ENCODE assay signal across 34 mouse cellular contexts in the genomic region with DNA sequence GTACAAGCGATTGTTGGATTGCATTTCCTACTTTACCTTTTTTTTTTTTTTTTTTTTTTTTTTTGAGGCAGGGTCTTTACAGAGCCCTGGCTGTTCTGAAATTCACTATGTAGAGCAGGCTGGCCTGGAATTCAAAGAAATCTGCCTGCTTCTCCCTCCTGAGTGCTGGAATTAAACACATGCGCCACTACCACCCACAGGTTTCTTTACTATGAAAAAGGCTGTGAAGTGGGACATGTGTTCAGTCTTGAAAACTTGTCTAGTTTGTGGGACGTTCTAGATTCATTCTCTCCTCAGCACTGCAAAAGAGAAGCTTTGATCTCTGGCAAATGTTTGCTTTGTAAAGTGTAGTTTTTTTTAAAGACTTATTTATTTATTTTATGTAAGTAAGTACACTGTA. TPM values are rescaled to one million over a fixed set of nuclear protein-coding genes. Genes with fewer than 3 reads are reported as not detected.
"Had no signal": no experiment of that assay in that cellular context is flagged by ENCODE, and none has a peak within 500 bp of the region (broad histone marks: within the 10 kb centered on the region; RNA-seq: fewer than 3 reads in every experiment).

No protein-coding gene starts in this region.

- DNase-seq: gastrocnemius, adult 2 months; gastrocnemius, postnatal 10 days; gastrocnemius, postnatal 25 days; heart, adult 18-20 months; heart, postnatal 10 days; heart, postnatal 4 days; kidney, adult 18-20 months; kidney, adult 8-10 months; kidney, postnatal 10 days; kidney, postnatal 25 days; kidney, postnatal 4 days; liver; liver, embryonic 13.5 days had no signal

- H3K4me1 ChIP-seq: intestine, embryonic 15.5 days had no signal

- H3K4me3 ChIP-seq: gastrocnemius, adult 2 months; heart, embryonic 10.5 days; heart, embryonic 12.5 days; hindbrain, embryonic 10.5 days; hindbrain, embryonic 12.5 days; hindbrain, embryonic 15.5 days; intestine, embryonic 15.5 days; layer of hippocampus, adult 2 months; left cerebral cortex, adult 2 months; limb, embryonic 10.5 days; limb, embryonic 12.5 days; liver, embryonic 13.5 days had no signal

- ATAC-seq: hindbrain, postnatal 0 days; intestine, embryonic 15.5 days; intestine, postnatal 0 days had no signal

- H3K9ac ChIP-seq: heart, embryonic 12.5 days; hindbrain, embryonic 12.5 days; hindbrain, embryonic 15.5 days; intestine, embryonic 15.5 days; limb, embryonic 12.5 days; liver, embryonic 13.5 days had no signal

- H3K9me3 ChIP-seq: heart, embryonic 10.5 days; heart, embryonic 12.5 days; hindbrain, embryonic 10.5 days; hindbrain, embryonic 12.5 days; hindbrain, embryonic 15.5 days; intestine, embryonic 15.5 days; limb, embryonic 10.5 days; limb, embryonic 12.5 days; liver, embryonic 13.5 days had no signal

- H3K27me3 ChIP-seq: heart, embryonic 12.5 days; hindbrain, embryonic 12.5 days; hindbrain, embryonic 15.5 days; intestine, embryonic 15.5 days; limb, embryonic 12.5 days; liver, embryonic 13.5 days had no signal

- H3K27ac ChIP-seq: gastrocnemius, adult 2 months; heart, embryonic 10.5 days; hindbrain, embryonic 10.5 days; hindbrain, embryonic 12.5 days; hindbrain, embryonic 15.5 days; hindbrain, postnatal 0 days; intestine, embryonic 15.5 days; layer of hippocampus, adult 2 months; left cerebral cortex, adult 2 months; limb, embryonic 10.5 days; limb, embryonic 12.5 days; liver, embryonic 13.5 days had no signal

- H3K36me3 ChIP-seq: heart, embryonic 12.5 days; hindbrain, embryonic 12.5 days; hindbrain, embryonic 15.5 days; intestine, embryonic 15.5 days had no signal

- H3K4me2 ChIP-seq: heart, embryonic 12.5 days; hindbrain, embryonic 12.5 days; hindbrain, embryonic 15.5 days; intestine, embryonic 15.5 days; limb, embryonic 12.5 days; liver, embryonic 11.5 days; liver, embryonic 13.5 days had no signal

RNA-seq across cellular contexts. Expression of a gene that starts 49.3 kb away (rescaled TPM):
- total RNA-seq: gastrocnemius, adult 2 months; granulocyte monocyte progenitor cell, adult 5-6 weeks; heart, postnatal 10 days; heart, postnatal 25 days; hindbrain, postnatal 0 days; layer of hippocampus, postnatal 10 days; left cerebral cortex, adult 2 months; left cerebral cortex, postnatal 36 days had no signal
- polyA plus RNA-seq: heart, embryonic 10.5 days; heart, embryonic 12.5 days; heart, embryonic 14.5 days; hindbrain, embryonic 10.5 days; hindbrain, embryonic 12.5 days; hindbrain, embryonic 15.5 days; hindbrain, postnatal 0 days; intestine, embryonic 15.5 days; intestine, postnatal 0 days; kidney, embryonic 14.5 days; kidney, embryonic 16.5 days; limb, embryonic 10.5 days; limb, embryonic 12.5 days; limb, embryonic 14.5 days; liver, embryonic 11.5 days had no signal
